Mouse (Mus musculus) ES-Bruce4 (cell line): ENCODE measurements around the gene Spef2.

Source experiments
- CTCF ChIP-seq: IDR thresholded peaks from one replicate; pipeline ENCODE4 v1.8.1; 2011; ENCODE audit warnings: low read depth, low read length
- POLR2A ChIP-seq: IDR thresholded peaks from one replicate; pipeline ENCODE4 v1.8.1; 2011; ENCODE audit warnings: low read length; ENCODE audit not compliant: insufficient read depth

DNA sequence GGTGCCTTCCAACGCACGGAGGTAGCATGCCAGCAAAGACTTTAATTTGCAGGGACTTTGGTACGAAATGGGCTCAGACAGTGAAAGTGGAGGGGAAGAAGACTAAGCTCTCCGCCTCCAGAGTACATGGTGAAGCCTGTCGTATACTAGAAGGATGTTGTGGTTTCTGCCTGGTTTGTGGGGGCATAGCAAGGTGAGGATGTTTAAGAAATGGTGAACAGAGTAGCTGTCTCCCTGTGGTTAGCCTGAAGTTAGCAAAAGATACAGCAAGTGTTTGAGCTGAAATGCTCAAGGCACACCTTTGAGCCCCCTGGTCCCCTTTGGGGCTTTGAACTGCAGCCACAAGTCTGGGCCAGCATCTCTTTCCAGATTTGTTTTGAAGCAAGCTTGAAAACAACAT lies 173.9 kb downstream of the Spef2 start:
- TF ChIP-seq CTCF (no peak), POLR2A (no peak)
